Mouse (Mus musculus) cortical plate, adult 2 months (tissue): ENCODE measurements around the gene H2al1b.
"Not testable (repeated sequence)": the region's sequence is repeated elsewhere in the genome, so short reads cannot be mapped to it uniquely, and the experiment has no call there.

Experiments
- CTCF ChIP-seq: fragments of 200-500 bp; IDR thresholded peaks from 2 replicates; pipeline ENCODE4 v1.5.1; 2011; ENCODE audit warnings: mild to moderate bottlenecking, control low read depth, low read length; ENCODE audit not compliant: insufficient read depth; ENCODE audit errors: extremely low read depth
- POLR2A ChIP-seq: fragments of 200-500 bp; IDR thresholded peaks from 2 replicates; pipeline ENCODE4 v1.6.1; 2011; ENCODE audit warnings: mild to moderate bottlenecking, low read length, control low read depth; ENCODE audit not compliant: insufficient read depth; ENCODE audit errors: extremely low read depth

- TF ChIP-seq CTCF, POLR2A: not testable (repeated sequence)
Observed at GRCm38 (mm10) chrX:11317956-11318355, 15.7 kb downstream of the H2al1b start, which contains the start of gene H2al1g.
